Mouse (Mus musculus) testis, postnatal 10 days (tissue): Measurements from ENCODE around the gene Prox1.

Experiments
- DNase-seq: peaks from one replicate; pipeline ENCODE4 v3.0.0; 2021; ENCODE audit warnings: low spot score

The Prox1 gene

GRCm38 (mm10) chr1:190173596-190173995 lies 3.1 kb upstream of the Prox1 start:
- DNase-seq, result no peak

- no peak for DNase-seq
These were observed 2.5 kb upstream of the Prox1 start for GRCm38 (mm10) chr1:190172979-190173461.

- no peak for DNase-seq
These were observed 1.9 kb upstream of the Prox1 start for GRCm38 (mm10) chr1:190172311-190172978.

- no peak for DNase-seq
These were observed 1.2 kb upstream of the Prox1 start for GRCm38 (mm10) chr1:190171750-190172149.

GRCm38 (mm10) chr1:190171341-190171740 lies 827 bp upstream of the Prox1 start:
- DNase-seq, result no peak

- DNase-seq, result no peak
These were observed 304 bp upstream of the Prox1 start for GRCm38 (mm10) chr1:190170819-190171216.

- no peak for DNase-seq
These were observed 1.5 kb downstream of the Prox1 start for GRCm38 (mm10) chr1:190168761-190169671.

- no peak for DNase-seq
These were observed 2.4 kb downstream of the Prox1 start for GRCm38 (mm10) chr1:190168115-190168514.

GRCm38 (mm10) chr1:190167609-190168008 lies 2.9 kb downstream of the Prox1 start:
- no peak for DNase-seq

GRCm38 (mm10) chr1:190165511-190165910 lies 5.0 kb downstream of the Prox1 start:
- DNase-seq, result no peak

GRCm38 (mm10) chr1:190163471-190163870 lies 7.0 kb downstream of the Prox1 start:
- DNase-seq, result no peak

- no peak for DNase-seq
These were observed 8.6 kb downstream of the Prox1 start for GRCm38 (mm10) chr1:190161708-190162465.

GRCm38 (mm10) chr1:190161288-190161687 lies 9.2 kb downstream of the Prox1 start:
- no peak for DNase-seq

- no peak for DNase-seq
These were observed 11.1 kb downstream of the Prox1 start for GRCm38 (mm10) chr1:190159457-190159856.

- DNase-seq, result no peak
These were observed 14.8 kb downstream of the Prox1 start for GRCm38 (mm10) chr1:190155751-190156150.

GRCm38 (mm10) chr1:190155021-190155420 lies 15.5 kb downstream of the Prox1 start:
- no peak for DNase-seq

- no peak for DNase-seq
These were observed 16.2 kb downstream of the Prox1 start for GRCm38 (mm10) chr1:190154292-190154691.

- no peak for DNase-seq
These were observed 17.9 kb downstream of the Prox1 start for GRCm38 (mm10) chr1:190152603-190153002.

GRCm38 (mm10) chr1:190149233-190149741 lies 21.2 kb downstream of the Prox1 start:
- DNase-seq, result no peak

- no peak for DNase-seq
These were observed 21.8 kb downstream of the Prox1 start for GRCm38 (mm10) chr1:190148661-190149232.

- no peak for DNase-seq
These were observed 22.7 kb downstream of the Prox1 start for GRCm38 (mm10) chr1:190147816-190148215.

- DNase-seq, result no peak
These were observed 26.1 kb downstream of the Prox1 start for GRCm38 (mm10) chr1:190144416-190144815.
